Mouse (Mus musculus): Measurements from ENCODE around the gene Mllt3. TPM values are rescaled to one million over a fixed set of nuclear protein-coding genes. Genes with fewer than 3 reads are reported as not detected.

Mllt3 gene
- total and polyA plus RNA-seq, 2 experiments from 2014 or later = 24.8 to 57.8 TPM

DNA sequence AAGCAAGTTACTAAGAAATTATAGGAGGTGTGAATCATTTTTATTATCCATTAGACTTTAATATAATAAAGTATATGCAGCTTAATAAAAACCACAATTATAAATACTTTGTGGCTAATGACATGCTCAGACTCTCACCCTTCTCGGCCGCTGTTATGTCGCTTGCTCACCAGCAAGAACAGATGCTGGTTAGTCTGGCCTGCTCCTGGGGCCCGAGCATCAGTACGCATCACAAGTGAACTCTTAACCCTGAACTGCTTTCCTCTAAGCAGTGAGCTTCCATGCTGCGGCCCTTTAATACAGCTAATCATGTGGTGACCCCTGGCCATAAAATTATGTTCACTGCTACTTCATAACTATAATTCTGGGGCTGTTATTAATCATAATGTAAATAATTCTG is 198.0 kb downstream of the Mllt3 start:
- DNase-seq (ENCODE audit: low spot score) = no peak
- H3K4me3 ChIP-seq (ENCODE audit: low read depth, low read length) = no peak overlapping the region

DNA sequence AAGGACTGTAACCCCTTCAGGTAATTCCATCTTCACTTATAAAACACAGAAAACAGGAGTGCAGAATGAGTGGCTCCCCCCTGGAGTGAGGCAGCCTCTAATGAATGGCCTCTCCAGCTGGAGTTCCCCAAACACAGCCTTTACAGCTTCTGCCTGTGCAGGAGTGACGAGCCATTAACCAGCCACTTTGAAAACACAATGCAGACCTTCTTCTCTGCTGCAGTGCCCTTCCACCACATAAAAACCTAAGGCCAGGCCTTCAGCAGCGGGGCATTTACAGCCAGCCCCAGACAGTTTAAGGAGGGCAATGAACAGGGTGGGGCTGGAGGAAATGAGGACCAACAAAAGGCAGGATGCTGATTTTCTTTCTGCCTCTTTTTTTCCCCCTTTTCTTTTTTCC is 198.9 kb downstream of the Mllt3 start:
- Histone ChIP-seq H3K4me1 (ENCODE audit: insufficient read depth, low read length) (no peaks in the 10 kb centered on the region; the same call in 1 of the 2 replicates), H3K4me2 (ENCODE audit: low read depth, low read length, poor library complexity, severe bottlenecking) (no peak overlapping the region), H3K9ac (replicated peaks; ENCODE audit: low read length, poor library complexity, severe bottlenecking) (no peak overlapping the region), H3K4me3 (ENCODE audit: low read depth, low read length) (no peak overlapping the region), H3K36me3 (ENCODE audit: insufficient read depth, low read length) (no peaks in the 10 kb centered on the region), H3K27ac (ENCODE audit: low read depth, low read length) (no peak overlapping the region), H3K27me3 (ENCODE audit: insufficient read depth, low read length) (no peaks in the 10 kb centered on the region), H3K9me3 (ENCODE audit: low read length) (no peaks in the 10 kb centered on the region)
- no peak for TF ChIP-seq CTCF (IDR thresholded peaks at IDR 0.05)
- WGBS = 53% methylated on average over 2 of the region's 2 CpGs
- ATAC-seq (ENCODE audit: low FRiP score) (no peak), DNase-seq (ENCODE audit: low spot score) (no peak)

More for the DNA sequence above, 198.0 kb downstream of the Mllt3 start:
- no peak overlapping the region for H3K9ac ChIP-seq (replicated peaks; ENCODE audit: low read length, poor library complexity, severe bottlenecking)
- H3K4me2 ChIP-seq (ENCODE audit: low read depth, low read length, poor library complexity, severe bottlenecking) = no peak overlapping the region
- no peaks in the 10 kb centered on the region for H3K27me3 ChIP-seq (ENCODE audit: insufficient read depth, low read length)
- TF ChIP-seq CTCF (IDR thresholded peaks at IDR 0.05) = no peak
- no peaks in the 10 kb centered on the region; the same call in 1 of the 2 replicates for H3K4me1 ChIP-seq (ENCODE audit: insufficient read depth, low read length)
- WGBS = 76% methylated on average over 6 of the region's 6 CpGs
- H3K36me3 ChIP-seq (ENCODE audit: insufficient read depth, low read length) = no peaks in the 10 kb centered on the region
- no peaks in the 10 kb centered on the region for H3K9me3 ChIP-seq (ENCODE audit: low read length)
- H3K27ac ChIP-seq (ENCODE audit: low read depth, low read length) = no peak overlapping the region
- no peak for ATAC-seq (ENCODE audit: low FRiP score)

DNA sequence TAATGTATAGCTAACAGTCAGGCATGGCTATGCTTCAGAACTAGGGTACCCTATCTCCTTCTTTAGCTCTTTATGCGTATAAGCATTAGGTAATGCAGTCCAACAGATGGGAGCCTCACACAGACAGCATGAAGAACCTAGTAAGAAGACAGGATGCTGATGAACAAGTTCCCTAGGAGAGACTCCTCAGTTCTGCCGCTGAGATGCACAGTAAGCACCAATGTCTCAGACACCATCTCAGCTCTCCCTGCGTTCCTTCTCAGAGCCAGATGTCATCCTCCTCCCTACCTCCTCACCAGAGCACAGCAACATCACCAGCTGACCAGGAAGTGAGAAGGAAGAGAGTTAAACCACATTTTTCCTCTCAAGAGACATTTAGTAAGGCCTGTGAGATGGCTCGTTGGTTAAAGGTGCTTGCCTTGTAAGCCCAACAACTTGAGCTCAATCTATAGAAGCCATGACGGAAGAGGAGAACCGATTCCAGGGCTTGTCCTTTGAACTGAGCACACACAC is 202.3 kb downstream of the Mllt3 start:
- Histone ChIP-seq H3K27me3 (ENCODE audit: insufficient read depth, low read length) (no peaks in the 10 kb centered on the region), H3K36me3 (ENCODE audit: insufficient read depth, low read length) (no peaks in the 10 kb centered on the region), H3K27ac (ENCODE audit: low read depth, low read length) (no peak overlapping the region), H3K9me3 (ENCODE audit: low read length) (no peaks in the 10 kb centered on the region), H3K9ac (replicated peaks; ENCODE audit: low read length, poor library complexity, severe bottlenecking) (no peak overlapping the region), H3K4me2 (ENCODE audit: low read depth, low read length, poor library complexity, severe bottlenecking) (no peak overlapping the region), H3K4me1 (ENCODE audit: insufficient read depth, low read length) (no peaks in the 10 kb centered on the region; the same call in 1 of the 2 replicates), H3K4me3 (ENCODE audit: low read depth, low read length) (no peak overlapping the region)
- TF ChIP-seq CTCF (IDR thresholded peaks at IDR 0.05) = no peak
- no peak for ATAC-seq (ENCODE audit: low FRiP score)
- no peak for DNase-seq (ENCODE audit: low spot score)
- 94% methylated on average over 6 of the region's 6 CpGs for WGBS

DNA sequence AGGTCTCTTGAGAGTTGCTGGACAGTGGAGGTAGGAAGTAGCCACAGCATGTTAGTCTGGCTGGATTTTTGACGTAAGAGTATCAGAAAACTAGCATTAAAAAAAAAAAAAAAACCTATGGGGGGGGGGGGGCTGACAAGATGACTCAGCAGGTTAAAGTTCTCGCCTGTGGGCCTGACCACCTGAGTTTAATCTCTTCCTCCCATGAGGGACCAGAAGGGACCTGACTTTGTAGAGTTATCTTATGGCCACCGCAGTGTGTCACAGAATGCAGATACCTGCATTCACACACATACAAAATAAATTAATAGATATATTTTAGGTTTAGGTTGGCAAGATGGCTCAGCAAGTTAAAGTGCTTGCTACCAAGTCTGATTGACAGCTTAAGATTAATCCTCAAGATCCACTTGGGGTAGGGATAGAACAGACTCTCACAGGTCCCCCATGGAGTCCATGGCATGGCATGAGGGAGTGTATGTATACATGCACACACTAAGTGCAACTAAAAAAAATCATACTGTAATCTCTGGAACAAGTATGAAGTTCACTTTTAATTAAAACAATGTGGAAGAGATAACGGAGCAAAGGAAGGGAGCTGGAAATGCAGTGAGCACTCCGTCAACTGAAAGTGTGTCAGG is 203.6 kb downstream of the Mllt3 start:
- H3K4me2 ChIP-seq (ENCODE audit: low read depth, low read length, poor library complexity, severe bottlenecking) = no peak overlapping the region
- no peak for ATAC-seq (ENCODE audit: low FRiP score)

DNA sequence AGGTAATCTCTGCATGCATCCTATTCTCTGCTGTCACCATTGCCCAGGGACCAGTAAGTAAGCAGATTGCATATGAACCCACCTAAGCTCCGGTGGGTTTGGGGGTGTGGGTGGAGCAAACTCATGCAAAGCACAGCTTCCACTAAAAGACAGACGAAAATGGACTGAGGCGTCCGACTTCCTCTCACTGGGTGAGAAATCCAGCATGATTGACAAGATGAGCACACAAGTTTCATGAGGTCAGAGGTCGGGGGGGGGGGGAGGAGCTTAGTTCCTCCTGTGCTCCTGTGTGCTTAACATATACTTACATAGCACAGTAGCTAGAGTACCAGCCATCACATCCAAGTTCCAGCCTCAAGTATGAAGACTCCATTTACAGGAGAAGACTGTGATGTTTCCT is 206.8 kb downstream of the Mllt3 start:
- WGBS = 79% methylated on average over 5 of the region's 5 CpGs
- H3K9ac ChIP-seq (replicated peaks; ENCODE audit: low read length, poor library complexity, severe bottlenecking) = no peak overlapping the region
- no peaks in the 10 kb centered on the region for H3K9me3 ChIP-seq (ENCODE audit: low read length)
- ATAC-seq (ENCODE audit: low FRiP score) = no peak
- no peaks in the 10 kb centered on the region for H3K27me3 ChIP-seq (ENCODE audit: insufficient read depth, low read length)
- H3K27ac ChIP-seq (ENCODE audit: low read depth, low read length) = no peak overlapping the region
- no peaks in the 10 kb centered on the region for H3K36me3 ChIP-seq (ENCODE audit: insufficient read depth, low read length)
- H3K4me1 ChIP-seq (ENCODE audit: insufficient read depth, low read length) = no peaks in the 10 kb centered on the region; the same call in 1 of the 2 replicates
- no peak overlapping the region for H3K4me2 ChIP-seq (ENCODE audit: low read depth, low read length, poor library complexity, severe bottlenecking)
- no peak for DNase-seq (ENCODE audit: low spot score)
- TF ChIP-seq CTCF (IDR thresholded peaks at IDR 0.05) = no peak
- H3K4me3 ChIP-seq (ENCODE audit: low read depth, low read length) = no peak overlapping the region

More for the DNA sequence above, 203.6 kb downstream of the Mllt3 start:
- no peak overlapping the region for H3K27ac ChIP-seq (ENCODE audit: low read depth, low read length)
- H3K27me3 ChIP-seq (ENCODE audit: insufficient read depth, low read length) = no peaks in the 10 kb centered on the region
- no peaks in the 10 kb centered on the region; the same call in 1 of the 2 replicates for H3K4me1 ChIP-seq (ENCODE audit: insufficient read depth, low read length)
- TF ChIP-seq CTCF (IDR thresholded peaks at IDR 0.05) = no peak
- no peaks in the 10 kb centered on the region for H3K36me3 ChIP-seq (ENCODE audit: insufficient read depth, low read length)
- H3K9ac ChIP-seq (replicated peaks; ENCODE audit: low read length, poor library complexity, severe bottlenecking) = no peak overlapping the region
- no peak for DNase-seq (ENCODE audit: low spot score)
- 86% methylated on average over 5 of the region's 5 CpGs for whole genome bisulfite sequencing
- no peaks in the 10 kb centered on the region for H3K9me3 ChIP-seq (ENCODE audit: low read length)
- H3K4me3 ChIP-seq (ENCODE audit: low read depth, low read length) = no peak overlapping the region

DNA sequence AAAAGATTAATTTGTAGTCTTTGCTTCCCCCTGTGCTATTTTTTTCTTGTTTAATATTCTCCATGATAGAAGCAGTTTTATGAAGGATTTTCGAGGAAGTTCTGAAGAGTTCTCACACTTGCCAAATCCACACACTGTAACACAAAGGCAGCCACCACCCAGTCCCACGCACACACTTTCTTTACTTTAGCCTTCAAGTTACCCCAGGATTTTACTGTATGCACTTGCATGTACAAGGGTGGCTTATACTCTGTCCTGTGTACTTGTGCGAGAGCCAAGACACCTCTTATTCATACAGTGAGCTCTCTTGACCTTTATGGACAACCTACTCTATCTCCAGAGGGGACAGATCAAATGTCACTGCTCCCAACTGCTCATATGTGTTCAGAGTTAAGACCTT is 209.5 kb downstream of the Mllt3 start:
- no peak for TF ChIP-seq CTCF (IDR thresholded peaks at IDR 0.05)
- Histone ChIP-seq H3K9ac (replicated peaks; ENCODE audit: low read length, poor library complexity, severe bottlenecking) (no peak overlapping the region), H3K9me3 (ENCODE audit: low read length) (no peaks in the 10 kb centered on the region), H3K27me3 (ENCODE audit: insufficient read depth, low read length) (no peaks in the 10 kb centered on the region), H3K4me2 (ENCODE audit: low read depth, low read length, poor library complexity, severe bottlenecking) (no peak overlapping the region), H3K27ac (ENCODE audit: low read depth, low read length) (no peak overlapping the region), H3K4me3 (ENCODE audit: low read depth, low read length) (no peak overlapping the region), H3K36me3 (ENCODE audit: insufficient read depth, low read length) (no peaks in the 10 kb centered on the region), H3K4me1 (ENCODE audit: insufficient read depth, low read length) (0 out of 2 replicates have a peak, but pooled peaks cover 5% of the 10 kb centered on the region)
- ATAC-seq (ENCODE audit: low FRiP score) (no peak), DNase-seq (ENCODE audit: low spot score) (no peak)
- WGBS = 80% methylated on average over 3 of the region's 3 CpGs

All from midbrain, postnatal 0 days (tissue).